Mouse (Mus musculus): ENCODE measurements at regions not wholly inside any gene's neighbourhood (a gene's known extent, or its start where the extent isn't known, plus 50 kb on each side); places are given as distances from the start of the nearest gene placed in this dataset.
A peak's percentile ranks its signal among the peaks of the same experiment; 100 is the strongest.

- Histone ChIP-seq H3K4me1 (replicated peaks) (no peaks in the 10 kb centered on the region), H3K9ac (replicated peaks) (no peak overlapping the region), H3K27me3 (no peaks in the 10 kb centered on the region), H3K4me2 (replicated peaks) (no peak overlapping the region), H3K27ac (no peak overlapping the region), H3K36me3 (no peaks in the 10 kb centered on the region), H3K4me3 (replicated peaks) (no peak overlapping the region), H3K9me3 (no peaks in the 10 kb centered on the region)
- 37% methylated on average over 3 of the region's 3 CpGs for WGBS
- ATAC-seq, result no peak
Observed at GRCm38 (mm10) chr7:93795210-93795609, 715.5 kb downstream of the Fam181b start.

DNA sequence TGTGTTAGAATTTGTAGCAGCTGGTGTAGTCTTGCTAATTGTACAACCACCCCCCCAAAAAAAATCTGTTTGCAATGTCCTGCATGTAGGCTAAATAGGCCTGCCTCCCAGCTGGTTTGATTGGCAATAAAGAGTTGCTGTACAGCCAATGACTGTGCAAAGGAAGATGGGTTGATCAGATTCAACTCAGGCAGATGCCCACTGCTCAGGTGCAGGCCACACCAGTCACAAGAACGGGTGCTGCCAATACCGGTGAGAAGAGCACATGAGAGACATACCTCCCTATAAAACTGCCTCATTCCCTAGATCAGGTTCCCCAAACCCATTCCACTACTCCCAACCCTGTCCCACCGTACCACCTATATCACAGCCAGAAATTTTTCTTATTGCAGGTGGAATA lies 756.0 kb downstream of the Fam181b start:
- WGBS, result 90% methylated on average over 3 of the region's 3 CpGs
- ATAC-seq, result no peak
- no peak overlapping the region for H3K27ac ChIP-seq

DNA sequence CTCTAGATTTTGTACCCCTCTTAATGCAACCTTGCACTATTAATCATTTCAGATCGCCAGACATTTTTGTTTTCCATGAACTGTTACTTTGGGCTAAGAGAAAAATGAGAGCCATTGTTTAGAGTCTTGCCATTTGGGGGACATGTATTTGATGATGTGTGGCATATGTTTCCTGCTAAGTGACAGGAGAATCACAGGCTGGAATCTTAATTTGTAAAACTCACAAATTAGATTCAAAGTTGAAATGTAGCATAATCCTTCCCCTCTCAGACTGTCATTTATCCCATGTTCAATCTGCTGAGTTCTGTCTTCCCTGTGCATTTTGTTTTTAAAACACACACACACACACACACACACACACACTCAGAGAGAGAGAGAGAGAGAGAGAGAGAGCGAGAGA lies 756.5 kb downstream of the Fam181b start:
- Histone ChIP-seq H3K27me3 (no peaks in the 10 kb centered on the region), H3K4me3 (replicated peaks) (no peak overlapping the region), H3K36me3 (no peaks in the 10 kb centered on the region), H3K9ac (replicated peaks) (no peak overlapping the region), H3K4me1 (replicated peaks) (no peaks in the 10 kb centered on the region), H3K4me2 (replicated peaks) (no peak overlapping the region), H3K27ac (no peak overlapping the region), H3K9me3 (no peaks in the 10 kb centered on the region)
- no peak for ATAC-seq
- WGBS, result 69% methylated on average over 2 of the region's 2 CpGs

More for the DNA sequence above, 756.0 kb downstream of the Fam181b start:
- Histone ChIP-seq H3K36me3 (no peaks in the 10 kb centered on the region), H3K4me1 (replicated peaks) (no peaks in the 10 kb centered on the region), H3K4me3 (replicated peaks) (no peak overlapping the region), H3K9me3 (no peaks in the 10 kb centered on the region), H3K27me3 (no peaks in the 10 kb centered on the region), H3K9ac (replicated peaks) (no peak overlapping the region), H3K4me2 (replicated peaks) (no peak overlapping the region)

DNA sequence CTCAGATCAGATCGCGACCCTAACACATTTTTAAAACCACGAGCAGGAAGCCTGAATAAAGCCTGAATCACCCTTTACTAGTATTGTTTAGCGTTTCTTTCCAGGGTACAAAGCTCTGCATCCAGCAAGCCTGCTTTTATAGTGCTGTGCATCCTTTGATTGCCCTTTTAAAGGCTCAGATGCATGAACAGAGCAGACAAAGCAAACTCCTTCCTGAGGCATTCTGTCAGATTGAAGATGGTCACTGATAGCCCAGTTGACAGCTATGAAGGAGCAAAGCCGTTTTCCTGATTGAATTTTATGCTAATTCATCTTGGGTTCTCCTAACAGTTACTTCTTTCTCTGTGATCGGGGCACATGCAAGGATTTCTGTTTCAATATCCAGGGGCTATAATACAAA lies 775.4 kb downstream of the Fam181b start:
- Histone ChIP-seq H3K27me3 (no peaks in the 10 kb centered on the region), H3K9me3 (no peaks in the 10 kb centered on the region), H3K27ac (no peak overlapping the region), H3K9ac (replicated peaks) (0 out of 2 replicates have a peak overlapping the region, but pooled peaks have one; percentile 16), H3K4me2 (replicated peaks) (peak overlapping the region; percentile 31), H3K36me3 (no peaks in the 10 kb centered on the region), H3K4me3 (replicated peaks) (no peak overlapping the region; the same call in 1 of the 2 replicates), H3K4me1 (replicated peaks) (peaks cover 9% of the 10 kb centered on the region; the same call in 1 of the 2 replicates)
- peak; percentile 77 for ATAC-seq
- 23% methylated on average over 6 of the region's 6 CpGs for WGBS

DNA sequence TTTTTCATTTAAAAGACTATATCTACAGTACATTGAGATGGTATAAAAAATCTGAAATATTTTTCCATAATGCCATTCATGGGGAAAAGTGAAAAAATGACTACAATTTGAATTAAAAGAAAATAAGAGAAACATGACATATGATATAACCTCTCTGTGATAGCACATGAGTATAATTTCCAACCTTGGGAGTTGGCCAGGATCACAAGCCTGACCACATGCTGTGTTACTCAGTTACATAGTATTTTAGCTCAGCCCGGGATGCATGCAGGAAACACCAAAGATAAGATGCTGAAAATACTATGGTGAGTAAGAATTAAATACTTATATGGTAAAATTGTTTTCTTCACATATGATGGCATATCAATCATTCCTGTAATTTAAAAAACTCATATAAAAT lies 814.0 kb downstream of the Fam181b start:
- ATAC-seq, result no peak
- Histone ChIP-seq H3K9me3 (no peaks in the 10 kb centered on the region), H3K9ac (replicated peaks) (no peak overlapping the region), H3K27me3 (no peaks in the 10 kb centered on the region), H3K36me3 (no peaks in the 10 kb centered on the region), H3K27ac (no peak overlapping the region), H3K4me3 (replicated peaks) (no peak overlapping the region), H3K4me1 (replicated peaks) (no peaks in the 10 kb centered on the region), H3K4me2 (replicated peaks) (no peak overlapping the region)
- 93% methylated on average over 1 of the region's 1 CpGs for WGBS

DNA sequence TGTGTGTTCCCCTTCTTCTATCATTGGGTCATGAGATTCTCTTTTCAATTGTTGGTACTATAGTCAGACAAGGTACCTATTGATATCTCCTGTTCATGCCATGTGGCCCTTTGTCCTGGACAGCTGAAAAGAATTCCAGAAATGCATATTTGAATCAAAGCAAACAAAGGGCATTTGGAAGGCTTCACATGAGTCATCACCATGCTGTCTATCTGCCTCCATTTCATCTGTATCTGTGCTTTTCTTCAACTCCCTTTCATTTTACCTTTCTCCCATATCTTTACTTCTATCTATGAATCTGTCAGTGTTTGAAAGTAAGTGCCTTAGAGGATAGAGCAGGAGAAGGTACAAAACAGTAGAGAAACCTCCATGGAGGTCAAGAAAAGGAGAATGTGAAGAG lies 817.3 kb downstream of the Fam181b start:
- no peaks in the 10 kb centered on the region for H3K36me3 ChIP-seq
- H3K4me3 ChIP-seq (replicated peaks), result no peak overlapping the region
- no peak overlapping the region for H3K4me2 ChIP-seq (replicated peaks)
- no peak overlapping the region for H3K9ac ChIP-seq (replicated peaks)
- H3K27me3 ChIP-seq, result no peaks in the 10 kb centered on the region
- no peak for ATAC-seq
- H3K9me3 ChIP-seq, result no peaks in the 10 kb centered on the region
- no peaks in the 10 kb centered on the region for H3K4me1 ChIP-seq (replicated peaks)
- no peak overlapping the region for H3K27ac ChIP-seq

DNA sequence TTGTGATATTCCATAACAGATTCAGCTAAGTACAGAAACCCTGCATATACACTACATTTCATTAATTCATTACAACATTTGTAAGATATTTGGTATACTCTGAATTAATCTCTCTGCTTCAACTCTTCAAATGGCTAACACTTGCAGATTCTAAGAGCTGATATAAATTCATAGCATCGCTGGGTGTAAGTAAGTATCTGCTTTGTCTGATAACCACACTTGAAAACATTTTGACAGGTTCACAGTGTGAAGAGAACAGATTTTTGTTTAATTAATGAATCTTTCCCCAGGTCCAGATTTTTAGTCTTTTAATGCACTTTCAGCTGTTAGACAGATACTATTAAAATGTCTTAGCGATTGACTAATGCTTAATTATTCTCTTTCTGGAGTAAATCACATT lies 823.1 kb downstream of the Fam181b start:
- Histone ChIP-seq H3K27me3 (no peaks in the 10 kb centered on the region), H3K27ac (no peak overlapping the region), H3K4me1 (replicated peaks) (no peaks in the 10 kb centered on the region), H3K9me3 (no peaks in the 10 kb centered on the region), H3K4me3 (replicated peaks) (no peak overlapping the region), H3K4me2 (replicated peaks) (no peak overlapping the region), H3K9ac (replicated peaks) (no peak overlapping the region), H3K36me3 (no peaks in the 10 kb centered on the region)
- 76% methylated on average over 2 of the region's 2 CpGs for WGBS
- ATAC-seq, result no peak

GRCm38 (mm10) chr7:93936925-93937324 lies 857.3 kb downstream of the Fam181b start:
- no peaks in the 10 kb centered on the region for H3K27me3 ChIP-seq
- no peak overlapping the region for H3K4me2 ChIP-seq (replicated peaks)
- WGBS, result 86% methylated on average over 3 of the region's 3 CpGs
- no peak overlapping the region for H3K9ac ChIP-seq (replicated peaks)
- H3K27ac ChIP-seq, result no peak overlapping the region
- no peak overlapping the region for H3K4me3 ChIP-seq (replicated peaks)
- no peaks in the 10 kb centered on the region for H3K9me3 ChIP-seq
- H3K36me3 ChIP-seq, result no peaks in the 10 kb centered on the region
- H3K4me1 ChIP-seq (replicated peaks), result no peaks in the 10 kb centered on the region
- no peak for ATAC-seq

GRCm38 (mm10) chr7:93982103-93982502 lies 902.4 kb downstream of the Fam181b start:
- WGBS, result 79% methylated on average over 3 of the region's 3 CpGs
- H3K36me3 ChIP-seq, result no peaks in the 10 kb centered on the region
- no peak overlapping the region for H3K4me3 ChIP-seq (replicated peaks)

GRCm38 (mm10) chr7:94002780-94003179 lies 923.1 kb downstream of the Fam181b start:
- no peak for ATAC-seq
- no peaks in the 10 kb centered on the region for H3K9me3 ChIP-seq
- no peaks in the 10 kb centered on the region for H3K27me3 ChIP-seq
- no peak overlapping the region for H3K9ac ChIP-seq (replicated peaks)
- H3K36me3 ChIP-seq, result no peaks in the 10 kb centered on the region
- H3K4me2 ChIP-seq (replicated peaks), result no peak overlapping the region
- H3K27ac ChIP-seq, result no peak overlapping the region
- no peak overlapping the region for H3K4me3 ChIP-seq (replicated peaks)
- WGBS, result 68% methylated on average over 1 of the region's 1 CpGs
- no peaks in the 10 kb centered on the region for H3K4me1 ChIP-seq (replicated peaks)

More at GRCm38 (mm10) chr7:93982103-93982502, 902.4 kb downstream of the Fam181b start:
- Histone ChIP-seq H3K9ac (replicated peaks) (no peak overlapping the region), H3K4me1 (replicated peaks) (no peaks in the 10 kb centered on the region), H3K9me3 (no peaks in the 10 kb centered on the region), H3K27ac (no peak overlapping the region), H3K27me3 (no peaks in the 10 kb centered on the region), H3K4me2 (replicated peaks) (no peak overlapping the region)
- no peak for ATAC-seq

- Histone ChIP-seq H3K4me3 (replicated peaks) (peak overlapping the region; percentile 35), H3K36me3 (no peaks in the 10 kb centered on the region), H3K27ac (peak overlapping the region; percentile 56), H3K27me3 (0 out of 2 replicates have a peak, but pooled peaks cover 4% of the 10 kb centered on the region), H3K4me1 (replicated peaks) (peaks cover 9% of the 10 kb centered on the region; the same call in 1 of the 2 replicates), H3K4me2 (replicated peaks) (peak overlapping the region; percentile 61), H3K9me3 (no peaks in the 10 kb centered on the region), H3K9ac (replicated peaks) (peak overlapping the region; percentile 61)
- WGBS, result under 1% methylated on average over 11 of the region's 11 CpGs
- peak; percentile 91 for ATAC-seq
Observed at GRCm38 (mm10) chr7:94042466-94043030, 962.9 kb downstream of the Fam181b start.

DNA sequence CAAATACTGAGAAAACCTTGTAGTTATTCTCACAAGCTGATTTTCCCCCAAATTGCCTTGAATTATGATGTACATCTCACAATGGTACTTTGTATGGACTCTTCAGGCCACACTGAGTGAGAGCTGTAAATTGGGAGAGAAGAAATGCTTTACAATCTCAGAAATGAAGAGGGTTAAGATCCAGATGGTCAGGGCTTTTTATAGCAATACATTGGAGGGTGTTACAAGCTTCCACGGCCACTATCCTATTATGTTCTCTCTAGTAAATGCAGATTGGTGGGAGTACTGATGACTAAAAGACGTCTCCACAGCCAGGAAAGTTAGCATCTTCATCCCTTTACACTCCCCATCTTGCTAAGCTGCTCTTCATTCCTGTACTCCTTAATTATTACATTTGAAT lies 965.8 kb downstream of the Fam181b start:
- H3K36me3 ChIP-seq, result no peaks in the 10 kb centered on the region
- no peak overlapping the region for H3K27ac ChIP-seq
- no peak overlapping the region for H3K4me3 ChIP-seq (replicated peaks)
- WGBS, result 50% methylated on average over 2 of the region's 2 CpGs
- ATAC-seq, result no peak
- H3K9me3 ChIP-seq, result no peaks in the 10 kb centered on the region
- H3K4me2 ChIP-seq (replicated peaks), result no peak overlapping the region
- H3K9ac ChIP-seq (replicated peaks), result no peak overlapping the region
- peaks cover 9% of the 10 kb centered on the region; the same call in 1 of the 2 replicates for H3K4me1 ChIP-seq (replicated peaks)
- H3K27me3 ChIP-seq, result 0 out of 2 replicates have a peak, but pooled peaks cover 4% of the 10 kb centered on the region

DNA sequence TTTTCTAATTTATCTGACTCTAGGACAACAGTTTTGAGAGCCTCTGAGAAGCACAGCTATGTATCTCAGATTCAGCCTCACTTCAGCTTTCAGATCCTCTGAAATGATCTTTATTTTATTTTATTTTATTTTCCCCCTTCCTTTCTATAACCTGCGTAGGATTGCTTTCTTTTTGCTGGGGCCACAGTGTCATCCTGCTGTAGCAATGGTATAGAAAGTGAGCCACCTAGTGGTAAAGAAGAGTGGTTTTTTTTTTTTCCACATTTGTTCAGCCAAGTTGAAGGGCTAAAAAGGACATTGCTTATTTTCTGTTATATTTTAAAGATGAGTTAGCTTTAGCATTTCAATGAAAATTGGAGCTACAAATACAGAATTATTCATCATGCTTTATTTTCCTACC lies 966.4 kb downstream of the Fam181b start:
- H3K27ac ChIP-seq, result no peak overlapping the region
- no peaks in the 10 kb centered on the region for H3K36me3 ChIP-seq
- no peak overlapping the region for H3K4me3 ChIP-seq (replicated peaks)
- ATAC-seq, result no peak
- 0 out of 2 replicates have a peak, but pooled peaks cover 4% of the 10 kb centered on the region for H3K27me3 ChIP-seq
- H3K9me3 ChIP-seq, result no peaks in the 10 kb centered on the region
- H3K9ac ChIP-seq (replicated peaks), result no peak overlapping the region
- peaks cover 9% of the 10 kb centered on the region; the same call in 1 of the 2 replicates for H3K4me1 ChIP-seq (replicated peaks)
- WGBS, result 24% methylated on average over 1 of the region's 1 CpGs
- H3K4me2 ChIP-seq (replicated peaks), result no peak overlapping the region
